In the genomic region with DNA sequence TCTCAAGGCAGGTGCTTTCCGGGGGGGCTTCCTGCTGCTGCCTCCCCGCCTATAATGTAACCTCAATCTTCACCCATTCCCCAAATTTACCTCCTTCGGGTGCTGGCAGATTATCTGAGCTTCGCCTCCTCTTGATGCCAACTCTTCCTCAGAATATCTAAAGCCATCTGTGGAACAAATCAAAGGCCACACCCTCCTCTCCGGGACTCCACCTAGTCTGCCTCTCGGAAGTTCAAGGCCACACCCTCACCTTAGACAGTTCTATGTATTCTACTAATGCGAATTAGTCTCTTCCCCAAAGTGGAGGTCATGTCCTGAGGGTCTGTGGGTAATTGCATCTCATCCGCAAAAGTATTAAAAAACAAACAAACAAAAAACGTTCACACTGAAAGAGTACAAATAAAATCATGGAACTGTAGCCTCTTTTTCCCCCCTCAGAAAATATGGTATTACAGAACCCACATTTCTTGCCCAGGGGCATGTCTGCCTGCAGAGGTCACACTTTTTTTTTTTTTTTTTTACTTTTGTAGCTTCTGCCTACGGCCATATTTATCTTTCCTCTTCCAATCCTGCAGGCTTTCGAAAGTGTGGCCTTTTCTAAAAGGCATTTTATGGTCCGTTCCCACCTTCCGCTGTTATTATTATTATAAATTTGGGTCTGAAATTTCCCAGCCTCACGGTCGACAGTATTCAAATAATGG, we compare ENCODE assay signal across 9 mouse cellular contexts. TPM values are rescaled to one million over a fixed set of nuclear protein-coding genes. Genes with fewer than 3 reads are reported as not detected.
DNase-seq lines count a peak whose midpoint lies in the region; ATAC-seq lines count a peak whose summit lies in the region.
"Had no signal": no experiment of that assay in that cellular context is flagged by ENCODE, and none has a peak within 500 bp of the region (broad histone marks: within the 10 kb centered on the region; RNA-seq: fewer than 3 reads in every experiment).

No protein-coding gene starts in this region.

- DNase-seq in heart, postnatal 4 days, result no peak
- no peak for DNase-seq in layer of hippocampus, adult 9-10 months (ENCODE audit: low spot score)
- no peak for DNase-seq in thymus, postnatal 0 days (ENCODE audit: low spot score)
- no peak for DNase-seq in frontal cortex, adult 2 months (ENCODE audit: extremely low spot score in 1 of 2, low spot score in 1 of 2)

- no peak for ATAC-seq in heart, embryonic 15.5 days (replicated peaks; ENCODE audit: insufficient number of reproducible peaks, insufficient read depth, low FRiP score, low read depth)
- peak; percentile 52 for ATAC-seq in activated CD4-positive, CD25-positive, alpha-beta regulatory T cell, adult 4 months
- ATAC-seq in hindbrain, embryonic 15.5 days (ENCODE audit: low FRiP score, low read depth), result no peak
- ATAC-seq in midbrain, embryonic 13.5 days, result no peak

- H3K36me3 ChIP-seq in heart, embryonic 15.5 days, result no peaks in the 10 kb centered on the region
- no peaks in the 10 kb centered on the region for H3K36me3 ChIP-seq in hindbrain, embryonic 15.5 days
- no peaks in the 10 kb centered on the region for H3K36me3 ChIP-seq in midbrain, embryonic 13.5 days

- 27% methylated on average over 15 of the region's 15 CpGs for WGBS in heart, embryonic 15.5 days
- WGBS in hindbrain, embryonic 15.5 days, result 15% methylated on average over 15 of the region's 15 CpGs
- WGBS in midbrain, embryonic 13.5 days, result 21% methylated on average over 15 of the region's 15 CpGs

- H3K4me3 ChIP-seq in heart, embryonic 15.5 days, result peak overlapping the region; percentile 62
- peak overlapping the region; percentile 48 for H3K4me3 ChIP-seq in hindbrain, embryonic 15.5 days
- H3K4me3 ChIP-seq in midbrain, embryonic 13.5 days (replicated peaks), result peak overlapping the region; percentile 44

- no peaks in the 10 kb centered on the region for H3K9me3 ChIP-seq in heart, embryonic 15.5 days (replicated peaks)
- no peaks in the 10 kb centered on the region for H3K9me3 ChIP-seq in hindbrain, embryonic 15.5 days
- H3K9me3 ChIP-seq in midbrain, embryonic 13.5 days, result no peaks in the 10 kb centered on the region

- H3K27ac ChIP-seq in heart, embryonic 15.5 days, result no peak overlapping the region
- H3K27ac ChIP-seq in hindbrain, embryonic 15.5 days (replicated peaks), result peak overlapping the region; percentile 96
- peak overlapping the region; percentile 97 for H3K27ac ChIP-seq in midbrain, embryonic 13.5 days

- peaks cover 33% of the 10 kb centered on the region for H3K27me3 ChIP-seq in heart, embryonic 15.5 days
- H3K27me3 ChIP-seq in hindbrain, embryonic 15.5 days, result no peaks in the 10 kb centered on the region
- peaks cover 37% of the 10 kb centered on the region for H3K27me3 ChIP-seq in midbrain, embryonic 13.5 days

- peaks cover 23% of the 10 kb centered on the region for H3K4me1 ChIP-seq in heart, embryonic 15.5 days (replicated peaks)
- H3K4me1 ChIP-seq in hindbrain, embryonic 15.5 days (replicated peaks), result peaks cover 28% of the 10 kb centered on the region
- peaks cover 25% of the 10 kb centered on the region for H3K4me1 ChIP-seq in midbrain, embryonic 13.5 days (replicated peaks)

- peak overlapping the region; percentile 99 for H3K4me2 ChIP-seq in heart, embryonic 15.5 days
- peak overlapping the region; percentile 72 for H3K4me2 ChIP-seq in hindbrain, embryonic 15.5 days
- H3K4me2 ChIP-seq in midbrain, embryonic 13.5 days (replicated peaks), result peak overlapping the region; percentile 69

- H3K9ac ChIP-seq in heart, embryonic 15.5 days, result peak overlapping the region; percentile 58; the same call in 1 of the 2 replicates
- H3K9ac ChIP-seq in hindbrain, embryonic 15.5 days, result peak overlapping the region; percentile 62
- H3K9ac ChIP-seq in midbrain, embryonic 13.5 days (replicated peaks), result peak overlapping the region; percentile 71

RNA-seq across cellular contexts. Expression of gene Rnf19b, which starts 10.2 kb away (rescaled TPM):
- 5.4 and 7.7 TPM in 2 replicates for polyA plus RNA-seq in heart, embryonic 15.5 days (2015; fragmentation: Nextera tagmentation; extraction: Ambion mirVana)
- 10 to 100 TPM; 27.0 to 27.9 TPM for total RNA-seq in heart, postnatal 4 days (2021)
- 10 to 100 TPM; 18.9 TPM for polyA plus RNA-seq in activated CD4-positive, CD25-positive, alpha-beta regulatory T cell, adult 4 months (2017; shearing (Covaris generic))
- 32.2 and 34.6 TPM in 2 replicates for polyA plus RNA-seq in hindbrain, embryonic 15.5 days (2015; fragmentation: Nextera tagmentation; extraction: Ambion mirVana)
- 21.5 and 22.1 TPM in 2 replicates for polyA plus RNA-seq in midbrain, embryonic 13.5 days (2015; fragmentation: Nextera tagmentation; extraction: Ambion mirVana)
- polyA plus RNA-seq in thymus, postnatal 0 days (2015; fragmentation: Nextera tagmentation; extraction: Ambion mirVana), result 9.4 and 11.0 TPM in 2 replicates
- 45.4 and 47.8 TPM in 2 replicates for polyA plus RNA-seq in frontal cortex, adult 2 months (2012; rRNA removed)

RNA-seq across cellular contexts. Expression of gene Ak2, which starts 56.1 kb away (rescaled TPM):
- polyA plus RNA-seq in heart, embryonic 15.5 days (2015; fragmentation: Nextera tagmentation; extraction: Ambion mirVana), result 149 and 155 TPM in 2 replicates
- 100 to 1,000 TPM; 104 to 105 TPM for total RNA-seq in heart, postnatal 4 days (2021)
- polyA plus RNA-seq in activated CD4-positive, CD25-positive, alpha-beta regulatory T cell, adult 4 months (2017; shearing (Covaris generic)), result 100 to 1,000 TPM in 1 of 2 experiments, 10 to 100 TPM in 1; 62.4 to 108 TPM
- polyA plus RNA-seq in hindbrain, embryonic 15.5 days (2015; fragmentation: Nextera tagmentation; extraction: Ambion mirVana), result 84.8 and 93.2 TPM in 2 replicates
- 102 and 108 TPM in 2 replicates for polyA plus RNA-seq in midbrain, embryonic 13.5 days (2015; fragmentation: Nextera tagmentation; extraction: Ambion mirVana)
- 208 and 209 TPM in 2 replicates for polyA plus RNA-seq in thymus, postnatal 0 days (2015; fragmentation: Nextera tagmentation; extraction: Ambion mirVana)
- polyA plus RNA-seq in frontal cortex, adult 2 months (2012; rRNA removed), result 41.8 and 42.2 TPM in 2 replicates

RNA-seq across cellular contexts. Expression of gene Tmem54, which starts 57.5 kb away (rescaled TPM):
- 0.35 and 1.6 TPM in 2 replicates for polyA plus RNA-seq in heart, embryonic 15.5 days (2015; fragmentation: Nextera tagmentation; extraction: Ambion mirVana)
- not detected for total RNA-seq in heart, postnatal 4 days (2021)
- polyA plus RNA-seq in activated CD4-positive, CD25-positive, alpha-beta regulatory T cell, adult 4 months (2017; shearing (Covaris generic)), result not detected
- polyA plus RNA-seq in hindbrain, embryonic 15.5 days (2015; fragmentation: Nextera tagmentation; extraction: Ambion mirVana), result 0.14 TPM in 1 of 2 replicates, not detected in the other
- not detected in 2 replicates for polyA plus RNA-seq in midbrain, embryonic 13.5 days (2015; fragmentation: Nextera tagmentation; extraction: Ambion mirVana)
- polyA plus RNA-seq in thymus, postnatal 0 days (2015; fragmentation: Nextera tagmentation; extraction: Ambion mirVana), result 2.0 and 2.2 TPM in 2 replicates
- 0.32 TPM in 1 of 2 replicates, not detected in the other for polyA plus RNA-seq in frontal cortex, adult 2 months (2012; rRNA removed)
- total RNA-seq: hematopoietic stem cell, adult 5-6 weeks had no signal
